Mouse (Mus musculus): ENCODE measurements around the gene Pola2.

Pola2 gene

GRCm38 (mm10) chr19:5965280-5965679 is 1.3 kb upstream of the Pola2 start:
- DNase-seq (ENCODE audit: low spot score in 2 of 2): peak; percentile 76 to 82

GRCm38 (mm10) chr19:5964804-5965203 is 802 bp upstream of the Pola2 start:
- no peak for DNase-seq (ENCODE audit: low spot score in 2 of 2)

- DNase-seq (ENCODE audit: low spot score in 2 of 2): no peak
These were observed 1.4 kb downstream of the Pola2 start for GRCm38 (mm10) chr19:5962651-5963050.

GRCm38 (mm10) chr19:5957371-5957770 is 6.6 kb downstream of the Pola2 start:
- DNase-seq (ENCODE audit: low spot score in 2 of 2): no peak

GRCm38 (mm10) chr19:5956685-5957084 is 7.3 kb downstream of the Pola2 start:
- peak; percentile 73 to 83 for DNase-seq (ENCODE audit: low spot score in 2 of 2)

GRCm38 (mm10) chr19:5955704-5956670 is 8.0 kb downstream of the Pola2 start:
- no peak for DNase-seq (ENCODE audit: low spot score in 2 of 2)

- no peak for DNase-seq (ENCODE audit: low spot score in 2 of 2)
These were observed 9.1 kb downstream of the Pola2 start for GRCm38 (mm10) chr19:5954936-5955335.

- DNase-seq (ENCODE audit: low spot score in 2 of 2): no peak
These were observed 9.8 kb downstream of the Pola2 start for GRCm38 (mm10) chr19:5954031-5954710.

- no peak for DNase-seq (ENCODE audit: low spot score in 2 of 2)
These were observed 10.7 kb downstream of the Pola2 start for GRCm38 (mm10) chr19:5953201-5953770.

- DNase-seq (ENCODE audit: low spot score in 2 of 2): no peak
These were observed 11.8 kb downstream of the Pola2 start for GRCm38 (mm10) chr19:5952071-5952691.

GRCm38 (mm10) chr19:5951631-5952030 is 12.4 kb downstream of the Pola2 start:
- no peak for DNase-seq (ENCODE audit: low spot score in 2 of 2)

- no peak for DNase-seq (ENCODE audit: low spot score in 2 of 2)
These were observed 13.8 kb downstream of the Pola2 start for GRCm38 (mm10) chr19:5950218-5950617.

- DNase-seq (ENCODE audit: low spot score in 2 of 2): no peak
These were observed 18.1 kb downstream of the Pola2 start for GRCm38 (mm10) chr19:5945891-5946290.

GRCm38 (mm10) chr19:5945027-5945426 is 19.0 kb downstream of the Pola2 start:
- no peak for DNase-seq (ENCODE audit: low spot score in 2 of 2)

GRCm38 (mm10) chr19:5944145-5944544 is 19.9 kb downstream of the Pola2 start:
- no peak for DNase-seq (ENCODE audit: low spot score in 2 of 2)

- DNase-seq (ENCODE audit: low spot score in 2 of 2): no peak
These were observed 20.6 kb downstream of the Pola2 start for GRCm38 (mm10) chr19:5943404-5943803.

- DNase-seq (ENCODE audit: low spot score in 2 of 2): no peak
These were observed 21.4 kb downstream of the Pola2 start for GRCm38 (mm10) chr19:5942581-5942980.

- DNase-seq (ENCODE audit: low spot score in 2 of 2): no peak
These were observed 23.3 kb downstream of the Pola2 start for GRCm38 (mm10) chr19:5940656-5941055.

- peak; percentile 57 to 71 for DNase-seq (ENCODE audit: low spot score in 2 of 2)
These were observed 23.8 kb downstream of the Pola2 start for GRCm38 (mm10) chr19:5940173-5940572.

- DNase-seq (ENCODE audit: low spot score in 2 of 2): no peak
These were observed 24.3 kb downstream of the Pola2 start for GRCm38 (mm10) chr19:5939715-5940114.

GRCm38 (mm10) chr19:5938516-5938915 is 25.5 kb downstream of the Pola2 start:
- no peak for DNase-seq (ENCODE audit: low spot score in 2 of 2)

GRCm38 (mm10) chr19:5937836-5938406 is 26.1 kb downstream of the Pola2 start:
- no peak for DNase-seq (ENCODE audit: low spot score in 2 of 2)
